Mouse (Mus musculus): ENCODE measurements around the gene Med16. TPM values are rescaled to one million over a fixed set of nuclear protein-coding genes. Genes with fewer than 3 reads are reported as not detected.
"Not testable (repeated sequence)": the region's sequence is repeated elsewhere in the genome, so short reads cannot be mapped to it uniquely, and the experiment has no call there.

Med16 gene
- total RNA-seq, 1 experiment from 2014 or later, result 15.0 TPM

DNA sequence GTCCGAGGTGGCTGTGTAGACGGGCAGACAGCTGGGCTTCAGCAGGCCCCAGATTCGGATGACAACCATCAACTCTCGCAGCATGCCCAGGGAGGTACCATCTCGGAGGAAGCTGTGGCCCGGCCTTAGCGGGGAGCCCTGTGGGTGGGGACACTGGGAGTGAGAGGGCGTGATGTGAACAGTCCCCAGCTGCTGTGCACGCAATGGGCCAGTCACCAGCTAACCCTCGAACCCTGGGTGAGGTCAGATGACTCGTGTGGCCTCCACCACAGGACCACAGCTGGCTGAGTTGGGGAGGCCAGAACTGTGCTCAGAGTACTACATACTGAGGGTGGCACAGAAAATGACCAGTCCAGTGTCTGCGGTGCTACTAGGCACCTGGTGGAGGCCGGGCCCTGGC is 11.9 kb downstream of the Med16 start:
- no peak for ATAC-seq (ENCODE audit: extremely low read depth, insufficient number of reproducible peaks, low FRiP score, poor library complexity, severe bottlenecking)

DNA sequence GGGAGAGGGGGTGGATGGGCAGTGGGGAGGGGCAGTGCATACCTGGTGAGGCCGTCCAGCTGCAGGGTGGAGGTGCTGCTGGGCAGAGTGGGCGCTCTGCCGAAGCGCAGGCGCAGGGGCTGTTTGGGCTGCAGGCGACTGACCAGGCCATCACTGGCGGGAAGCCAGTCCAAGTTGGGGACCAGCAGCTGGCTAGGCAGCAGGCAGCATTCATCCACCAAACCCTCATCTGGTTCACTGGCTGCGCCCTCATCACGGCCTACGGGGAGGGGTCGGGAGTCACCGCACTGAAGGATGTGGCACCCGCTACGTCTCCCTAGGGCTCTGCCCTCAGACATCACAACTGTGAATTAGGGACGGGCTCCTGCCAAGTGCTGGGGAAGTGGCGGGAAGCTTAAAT is 12.4 kb downstream of the Med16 start:
- no peak for ATAC-seq (ENCODE audit: extremely low read depth, insufficient number of reproducible peaks, low FRiP score, poor library complexity, severe bottlenecking)

DNA sequence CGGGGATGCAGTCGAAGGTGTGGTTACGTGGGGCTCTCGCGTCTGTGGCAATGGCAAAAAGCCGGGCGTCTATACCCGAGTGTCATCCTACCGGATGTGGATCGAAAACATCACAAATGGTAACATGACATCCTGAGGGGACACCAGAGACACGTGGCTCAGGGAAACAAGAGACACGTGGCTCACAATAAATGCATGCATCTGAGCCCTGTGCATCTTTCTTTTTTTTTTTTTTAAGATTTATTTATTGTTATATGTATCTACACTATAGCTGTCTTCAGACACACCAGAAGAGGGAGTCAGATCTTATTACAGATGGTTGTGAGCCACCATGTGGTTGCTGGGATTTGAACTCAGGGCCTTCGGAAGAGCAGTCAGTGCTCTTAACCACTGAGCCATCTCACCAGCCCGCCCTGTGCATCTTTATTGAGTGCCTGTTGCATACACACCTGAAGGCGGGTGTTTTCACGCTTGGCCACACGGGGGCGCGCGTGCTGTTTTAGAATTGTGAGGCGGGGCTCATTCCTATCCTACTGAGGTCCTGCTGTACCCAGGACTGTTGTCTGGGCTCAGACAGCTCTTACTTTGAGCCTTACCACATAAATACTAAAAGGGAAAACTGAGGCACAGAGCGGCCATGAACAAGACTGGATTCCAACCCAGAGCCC is 16.1 kb downstream of the Med16 start:
- ATAC-seq (ENCODE audit: extremely low read depth, insufficient number of reproducible peaks, low FRiP score, poor library complexity, severe bottlenecking), result peak; percentile 82

DNA sequence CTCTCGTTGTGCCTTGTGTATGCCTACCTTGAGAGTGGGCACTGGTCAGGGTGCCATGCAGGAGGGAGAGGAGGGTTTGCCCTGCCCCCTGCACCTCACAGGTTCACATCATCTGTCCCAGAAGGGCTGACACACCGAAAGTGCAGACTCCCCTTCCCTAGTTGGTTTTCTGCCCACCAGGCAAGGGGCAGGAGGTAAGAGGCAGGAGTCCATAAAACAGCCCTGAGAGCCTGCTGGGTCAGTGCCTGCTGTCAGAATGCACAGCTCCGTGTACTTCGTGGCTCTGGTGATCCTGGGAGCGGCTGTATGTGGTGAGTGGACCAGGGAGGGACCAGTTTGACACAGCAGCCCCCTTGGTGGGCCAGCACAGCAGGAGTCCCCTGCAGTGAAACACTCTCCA is 18.1 kb downstream of the Med16 start, which contains the start of gene Cfd:
Gene Cfd, plus strand, starts transcription at position 184 of the 400 bp plus-strand sequence.
- ATAC-seq (ENCODE audit: extremely low read depth, insufficient number of reproducible peaks, low FRiP score, poor library complexity, severe bottlenecking), result no peak

DNA sequence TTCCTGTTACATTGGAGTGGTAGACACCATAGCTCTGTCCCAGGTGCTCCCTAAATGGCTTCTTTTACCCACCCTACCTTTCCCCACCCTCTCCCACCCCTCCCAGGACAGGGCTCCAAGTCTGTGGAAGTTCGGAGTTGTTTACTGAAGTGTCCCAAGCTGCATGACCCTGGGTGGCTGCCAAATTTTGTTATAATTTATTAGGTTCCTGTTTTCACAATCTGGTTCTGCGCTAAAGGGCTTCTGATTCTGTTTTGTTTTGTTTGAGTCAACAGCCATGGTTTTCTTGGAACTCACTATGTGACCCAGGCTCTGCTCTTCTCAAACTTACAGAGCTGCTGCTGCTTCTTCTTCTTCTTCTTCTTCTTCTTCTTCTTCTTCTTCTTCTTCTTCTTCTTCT is 19.3 kb downstream of the Med16 start:
- no peak for ATAC-seq (ENCODE audit: extremely low read depth, insufficient number of reproducible peaks, low FRiP score, poor library complexity, severe bottlenecking)

DNA sequence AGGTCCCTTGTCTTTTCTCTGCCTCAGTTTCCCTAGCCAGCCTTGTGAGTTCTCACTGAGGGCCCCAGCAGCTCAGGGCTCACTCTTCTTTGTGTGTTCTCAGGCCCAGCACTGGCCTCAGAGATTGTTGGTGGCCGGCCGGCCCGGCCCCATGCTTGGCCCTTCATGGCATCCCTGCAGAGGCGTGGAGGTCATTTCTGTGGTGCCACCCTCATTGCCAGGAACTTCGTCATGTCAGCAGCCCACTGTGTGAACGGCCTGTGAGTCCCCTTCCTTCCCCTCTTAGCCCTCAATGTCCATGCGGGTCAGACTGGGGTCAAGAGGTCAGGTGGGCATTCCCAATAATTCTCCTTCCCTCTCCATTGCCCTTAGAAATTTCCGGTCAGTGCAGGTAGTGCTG is 22.1 kb downstream of the Med16 start:
- no peak for ATAC-seq (ENCODE audit: extremely low read depth, insufficient number of reproducible peaks, low FRiP score, poor library complexity, severe bottlenecking)

DNA sequence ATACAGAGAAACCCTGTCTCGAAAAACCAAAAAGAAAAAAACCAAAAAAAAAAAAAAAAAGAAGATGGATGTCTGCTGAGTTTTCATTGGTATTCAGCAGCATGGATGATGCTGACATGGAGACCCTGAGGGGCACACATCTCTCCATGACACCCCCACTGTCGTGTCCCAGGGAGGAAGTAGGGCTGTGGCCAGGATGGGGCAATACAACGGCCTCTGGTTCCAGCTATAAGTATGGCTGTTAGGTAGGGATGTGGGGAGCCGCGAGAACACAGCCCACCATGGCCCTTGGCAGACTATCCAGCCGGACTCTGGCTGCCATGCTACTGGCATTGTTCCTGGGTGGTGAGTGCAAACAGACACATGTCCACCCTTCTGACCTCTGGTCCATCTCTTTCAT is 22.7 kb downstream of the Med16 start, which contains the start of gene Elane:
Gene Elane, plus strand, starts transcription at position 194 of the 400 bp plus-strand sequence.
- ATAC-seq (ENCODE audit: extremely low read depth, insufficient number of reproducible peaks, low FRiP score, poor library complexity, severe bottlenecking), result no peak

DNA sequence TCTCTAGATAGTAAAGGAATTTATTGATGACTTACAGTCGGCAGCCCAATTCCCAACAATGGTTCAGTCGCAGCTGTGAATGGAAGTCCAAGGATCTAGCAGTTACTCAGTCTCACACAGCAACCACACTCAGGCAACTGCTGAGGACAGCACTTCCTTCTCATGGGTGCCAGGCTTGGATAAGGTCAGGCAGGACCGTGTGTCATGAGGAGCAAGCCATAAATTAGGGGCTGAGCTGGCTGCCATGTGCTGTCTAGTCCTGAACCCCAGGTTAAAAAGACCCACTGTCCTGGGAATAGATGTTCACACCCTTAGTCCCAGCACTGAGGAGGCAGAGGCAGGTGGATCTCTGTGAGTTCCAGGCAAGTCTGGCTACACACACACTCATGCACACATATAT is 23.8 kb downstream of the Med16 start:
- ATAC-seq (ENCODE audit: extremely low read depth, insufficient number of reproducible peaks, low FRiP score, poor library complexity, severe bottlenecking), result not testable (repeated sequence)

DNA sequence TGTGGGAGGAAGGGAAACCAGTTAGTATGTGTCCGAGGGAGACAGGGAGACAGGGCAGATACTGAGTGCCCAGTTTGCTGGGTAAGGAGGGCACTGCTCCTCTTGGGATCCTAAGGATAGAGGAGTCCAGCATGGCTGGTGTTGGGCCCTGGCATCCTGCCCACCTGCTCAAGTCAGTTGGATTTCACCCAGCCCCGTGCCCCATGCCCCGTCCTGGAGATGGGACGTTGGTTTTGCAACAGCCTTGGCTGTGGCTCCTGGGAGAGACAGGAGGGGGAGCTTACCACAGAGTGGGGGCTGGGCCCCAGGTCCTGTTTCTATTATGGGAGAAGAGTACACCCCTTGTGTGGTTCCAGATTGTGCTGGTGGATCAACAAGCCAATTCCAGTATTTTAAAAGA is 24.3 kb downstream of the Med16 start:
- no peak for ATAC-seq (ENCODE audit: extremely low read depth, insufficient number of reproducible peaks, low FRiP score, poor library complexity, severe bottlenecking)

DNA sequence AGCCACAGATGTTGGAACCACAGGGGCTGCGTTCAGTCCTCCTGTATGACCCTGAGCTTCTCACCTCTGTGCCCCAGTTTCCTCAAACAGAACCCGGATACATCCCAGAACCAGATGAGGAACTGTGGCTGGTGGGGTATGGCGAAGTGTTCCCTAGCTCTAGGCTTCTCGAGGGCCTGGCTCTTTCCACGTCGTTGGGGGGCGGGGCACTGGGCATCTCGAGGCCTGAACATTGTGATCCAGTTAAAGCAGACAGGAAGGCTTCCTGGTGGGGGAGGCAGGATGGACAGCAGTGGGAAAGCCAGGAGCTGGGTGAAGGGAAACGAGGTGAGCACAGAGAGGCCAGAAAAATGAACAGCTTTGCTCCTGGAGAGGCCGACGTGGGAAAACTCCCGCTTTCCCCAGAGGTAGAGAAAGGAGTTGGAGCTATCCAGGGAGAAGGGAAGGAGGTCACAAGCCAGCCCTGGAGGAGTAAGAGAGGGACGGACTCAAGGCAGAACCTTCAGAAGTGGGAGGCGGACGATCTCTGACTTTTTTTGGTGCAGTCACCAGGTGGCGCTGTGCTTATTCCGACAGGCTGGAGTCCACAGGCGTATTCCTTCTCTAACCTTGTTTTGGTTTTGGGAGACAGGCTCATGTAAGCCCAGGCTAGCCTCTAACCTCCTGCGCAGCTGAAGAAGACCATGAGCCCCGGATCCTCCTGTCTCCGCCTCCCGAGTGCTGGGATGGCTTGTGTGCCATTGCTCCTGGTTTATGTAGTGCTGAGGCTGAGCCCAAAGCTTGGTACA is 25.2 kb downstream of the Med16 start:
- peak; percentile 63 for ATAC-seq (ENCODE audit: extremely low read depth, insufficient number of reproducible peaks, low FRiP score, poor library complexity, severe bottlenecking)

DNA sequence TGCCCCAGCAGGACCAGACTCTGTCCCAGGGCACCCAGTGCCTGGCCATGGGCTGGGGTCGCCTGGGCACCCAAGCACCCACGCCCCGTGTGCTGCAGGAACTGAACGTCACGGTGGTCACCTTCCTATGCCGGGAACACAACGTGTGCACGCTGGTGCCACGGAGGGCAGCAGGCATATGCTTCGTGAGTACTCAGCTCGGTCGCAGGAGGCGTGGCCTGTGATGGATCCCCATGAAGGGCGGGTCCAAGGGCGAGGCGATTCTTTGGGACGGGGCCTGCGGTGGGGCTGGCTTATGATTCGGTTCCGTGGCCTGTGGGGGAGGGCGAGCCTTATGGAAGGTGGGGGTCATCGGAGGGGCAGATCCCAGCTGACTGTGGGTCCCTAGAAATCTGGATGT is 26.7 kb downstream of the Med16 start:
- no peak for ATAC-seq (ENCODE audit: extremely low read depth, insufficient number of reproducible peaks, low FRiP score, poor library complexity, severe bottlenecking)

DNA sequence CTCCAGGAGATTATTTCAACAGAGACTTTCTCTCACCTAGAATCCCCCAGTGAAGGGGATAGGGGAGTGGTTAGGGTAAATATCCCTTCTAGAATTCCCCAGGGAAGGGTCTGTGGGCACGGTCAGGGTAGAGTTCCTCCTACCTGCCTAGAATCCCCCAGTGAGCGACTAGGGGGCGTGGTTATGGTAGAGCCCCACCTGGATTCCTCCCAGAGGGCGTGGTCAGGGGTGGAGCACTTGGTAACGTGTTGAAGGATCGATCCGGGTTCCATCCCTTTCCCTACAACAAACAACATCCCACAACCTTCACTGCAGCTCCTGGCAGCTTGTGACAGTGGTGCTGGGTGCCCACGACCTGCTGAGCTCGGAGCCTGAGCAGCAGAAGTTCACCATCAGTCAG is 28.0 kb downstream of the Med16 start:
- ATAC-seq (ENCODE audit: extremely low read depth, insufficient number of reproducible peaks, low FRiP score, poor library complexity, severe bottlenecking), result no peak

DNA sequence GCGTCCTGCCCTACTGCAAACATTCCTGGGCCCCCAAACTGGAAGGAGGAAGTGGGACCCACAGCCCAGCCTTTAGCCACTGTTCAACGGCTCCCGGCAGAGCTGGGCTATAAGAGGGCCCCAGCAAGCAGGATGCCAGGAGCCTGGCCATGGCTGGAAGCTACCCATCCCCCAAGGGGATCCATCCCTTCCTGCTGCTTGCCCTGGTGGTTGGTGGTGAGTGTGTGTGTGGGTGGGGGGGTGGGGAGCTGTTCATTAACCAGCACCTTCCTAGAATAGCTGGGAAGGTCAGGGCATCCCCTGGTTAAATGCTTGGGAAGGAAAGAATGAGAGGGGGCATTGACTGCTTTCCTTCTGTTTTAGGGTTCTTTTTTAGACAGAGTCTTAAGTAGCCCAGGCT is 29.2 kb downstream of the Med16 start:
- no peak for ATAC-seq (ENCODE audit: extremely low read depth, insufficient number of reproducible peaks, low FRiP score, poor library complexity, severe bottlenecking)

DNA sequence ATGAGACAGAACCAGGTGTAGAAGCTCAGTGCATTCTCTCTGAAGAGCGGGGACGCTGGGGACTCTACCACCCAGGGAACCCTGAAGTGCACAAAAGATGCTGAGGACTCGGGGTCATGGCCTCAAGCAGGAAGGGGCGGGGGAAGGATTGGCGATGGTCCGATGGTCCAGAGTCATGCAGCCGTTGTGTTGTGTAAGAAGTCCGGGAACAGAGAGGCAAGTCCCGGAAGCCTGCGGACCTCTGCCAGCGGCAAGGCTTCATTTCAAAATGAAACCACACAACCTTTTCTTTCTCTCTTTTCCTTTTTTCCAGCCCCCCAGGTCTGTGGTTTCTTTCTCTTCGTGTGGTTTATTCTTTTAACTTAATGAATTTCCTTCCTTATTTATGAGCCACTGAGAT is 31.0 kb downstream of the Med16 start:
- ATAC-seq (ENCODE audit: extremely low read depth, insufficient number of reproducible peaks, low FRiP score, poor library complexity, severe bottlenecking), result peak; percentile 45; the same call in 1 of the 2 replicates

DNA sequence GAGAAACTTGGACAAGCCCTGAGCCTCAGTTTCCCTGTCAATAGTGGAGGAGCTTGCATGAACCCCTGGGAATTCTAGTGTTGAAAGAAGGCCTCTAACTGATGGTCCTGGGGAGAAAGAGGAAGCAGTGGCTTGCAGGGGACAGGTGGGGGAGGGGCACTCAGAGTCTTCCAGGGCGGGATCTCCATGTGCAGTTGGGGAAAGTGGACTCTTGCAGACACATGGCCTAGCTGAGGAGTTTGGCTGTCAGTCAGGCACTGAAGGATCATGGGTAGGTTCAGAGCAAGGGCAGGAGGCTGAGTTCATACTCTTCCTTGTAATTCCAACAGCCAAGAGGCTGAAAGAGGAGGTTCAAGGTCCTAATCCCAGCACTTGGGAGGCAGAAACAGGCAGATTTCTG is 31.5 kb downstream of the Med16 start:
- ATAC-seq (ENCODE audit: extremely low read depth, insufficient number of reproducible peaks, low FRiP score, poor library complexity, severe bottlenecking), result no peak; the same call in 1 of the 2 replicates

DNA sequence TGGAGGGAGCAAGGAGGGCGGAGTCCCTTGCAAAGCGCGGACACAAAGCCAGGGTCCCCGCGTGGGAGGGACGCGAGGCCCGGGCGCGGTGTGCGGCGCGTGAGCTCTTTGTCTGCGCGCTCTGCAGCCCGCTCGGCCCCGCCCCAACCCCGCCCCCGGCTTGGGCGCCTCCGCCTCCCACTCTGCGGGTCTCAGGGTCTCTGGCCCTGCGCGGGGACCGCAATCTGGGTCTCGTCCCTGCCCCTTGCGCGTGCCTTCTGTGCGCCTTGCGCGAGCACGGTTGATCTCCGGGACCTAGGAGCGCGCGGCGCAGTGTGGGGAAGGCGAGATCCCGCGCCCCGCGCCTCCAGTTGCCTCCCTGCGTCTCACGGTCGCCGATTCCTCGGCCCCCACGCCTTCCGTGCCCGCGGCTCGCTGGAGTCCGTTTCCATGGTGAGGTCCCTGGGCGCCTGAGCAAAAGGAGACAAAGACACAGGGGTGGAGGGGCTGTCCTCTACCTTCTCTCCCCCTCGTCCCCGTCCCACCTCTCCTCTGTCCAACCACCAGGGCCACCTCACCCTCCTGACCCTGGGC is 34.3 kb downstream of the Med16 start, which contains the start of the genes Prtn3 and Plppr3:
Gene Prtn3, plus strand, starts transcription at position 187 of the 573 bp plus-strand sequence.
Gene Plppr3, minus strand, starts transcription at position 345 of the 573 bp plus-strand sequence.
- ATAC-seq (ENCODE audit: extremely low read depth, insufficient number of reproducible peaks, low FRiP score, poor library complexity, severe bottlenecking), result 0 out of 2 replicates have a peak, but pooled peaks have one; percentile 13

DNA sequence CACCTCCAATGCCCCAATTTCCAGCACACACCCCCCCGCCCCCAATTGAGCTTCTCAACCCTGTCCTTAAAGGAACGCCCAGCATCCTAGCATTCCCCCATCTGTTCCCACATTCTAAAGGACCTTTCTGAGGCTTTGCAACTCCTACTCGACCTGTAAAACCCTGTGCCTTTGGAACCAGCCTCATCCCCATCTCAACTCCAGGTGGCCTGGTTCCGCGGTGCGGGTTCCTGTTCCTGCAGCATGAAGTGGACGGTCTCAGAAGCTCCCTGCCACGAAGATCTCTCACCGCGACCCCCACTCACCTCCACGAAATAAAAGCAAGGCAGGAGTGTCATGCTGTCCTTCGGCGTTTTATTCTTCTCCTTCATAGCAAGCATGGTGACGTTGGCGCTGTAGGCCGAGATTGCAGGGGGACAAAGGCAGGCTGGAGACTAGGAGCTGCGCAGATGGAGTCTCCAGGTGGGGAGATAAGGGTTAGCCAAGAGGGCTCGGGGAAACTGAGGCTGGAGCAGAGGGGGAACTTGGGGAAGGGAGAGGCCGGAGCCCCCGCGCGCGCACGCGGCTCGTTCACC is 34.9 kb downstream of the Med16 start:
- ATAC-seq (ENCODE audit: extremely low read depth, insufficient number of reproducible peaks, low FRiP score, poor library complexity, severe bottlenecking), result no peak

DNA sequence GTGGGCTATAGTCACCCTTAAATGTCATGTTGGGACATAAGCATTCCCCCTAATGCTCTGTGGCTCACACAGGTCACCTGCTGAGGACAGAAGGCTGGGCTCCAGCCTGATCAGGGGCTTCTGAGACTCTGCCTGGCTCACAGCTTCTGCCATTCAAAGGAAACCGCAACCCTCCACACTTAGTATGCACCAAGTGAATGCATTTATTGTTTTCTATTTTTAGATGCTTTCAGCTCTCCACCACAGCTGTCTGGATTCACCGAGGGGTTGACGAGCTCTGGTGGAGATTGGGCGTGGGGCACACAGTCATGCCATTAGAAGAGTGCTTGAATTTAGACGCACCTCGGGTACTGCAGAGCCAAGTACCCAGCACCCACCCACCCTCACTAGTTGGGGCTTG is 35.4 kb downstream of the Med16 start:
- ATAC-seq (ENCODE audit: extremely low read depth, insufficient number of reproducible peaks, low FRiP score, poor library complexity, severe bottlenecking), result no peak

DNA sequence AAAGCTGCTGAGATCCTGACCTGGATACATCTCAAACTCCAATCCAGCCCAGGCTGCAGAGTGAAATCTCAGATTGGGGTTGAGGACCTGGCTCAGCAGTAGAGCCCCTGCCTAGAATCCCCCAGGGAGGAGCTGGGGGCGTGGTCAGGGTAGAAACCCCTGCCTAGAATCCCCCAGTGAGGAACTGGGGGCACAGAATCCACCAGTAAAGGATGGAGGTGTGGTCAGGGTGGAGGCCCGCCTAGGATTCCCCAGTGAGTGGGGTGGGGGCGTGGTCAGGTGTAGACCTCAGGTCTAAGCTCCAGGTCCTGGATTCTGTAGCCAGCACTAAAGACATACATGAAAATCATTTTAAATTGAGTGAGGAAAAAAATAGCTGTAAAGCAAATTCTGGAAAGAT is 35.9 kb downstream of the Med16 start:
- ATAC-seq (ENCODE audit: extremely low read depth, insufficient number of reproducible peaks, low FRiP score, poor library complexity, severe bottlenecking), result no peak

Data from neutrophil, adult 5-6 weeks (primary cell).